Mouse (Mus musculus) embryonic fibroblast, embryonic 13.5 days (primary cell): ENCODE measurements around the gene Bnip2.

Experiments
- CTCF ChIP-seq: IDR thresholded peaks from 2 replicates; pipeline ENCODE4 v1.5.1; 2011; ENCODE audit warnings: mild to moderate bottlenecking, control low read depth, low read length, moderate library complexity, borderline replicate concordance; ENCODE audit not compliant: insufficient read depth
- POLR2A ChIP-seq: IDR thresholded peaks from 2 replicates; pipeline ENCODE4 v1.6.1; 2011; ENCODE audit warnings: low read depth, mild to moderate bottlenecking, control low read depth, low read length, moderate library complexity

DNA sequence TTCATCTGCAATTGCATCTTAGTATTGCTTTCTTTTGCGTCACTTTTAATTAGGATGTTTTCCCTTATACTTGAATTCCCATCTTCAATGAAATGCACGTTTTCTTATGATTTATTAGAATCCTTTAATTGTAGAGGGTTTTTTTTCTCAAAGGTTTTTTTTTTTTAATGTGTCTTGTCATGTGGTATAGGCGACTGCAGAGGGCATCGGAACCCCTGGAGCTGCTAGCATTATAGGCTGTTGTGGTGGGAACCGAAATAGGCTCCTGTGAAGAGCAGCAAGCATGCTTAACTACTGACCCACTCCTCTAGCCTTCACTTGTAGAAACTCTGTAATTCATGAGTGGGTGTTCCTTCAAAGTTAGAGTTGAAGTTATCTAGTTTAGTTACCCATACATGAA lies 1.1 kb downstream of the Bnip2 start:
- TF ChIP-seq CTCF (no peak), POLR2A (no peak)
